ENCODE assay signal across 27 mouse cellular contexts in the genomic region with DNA sequence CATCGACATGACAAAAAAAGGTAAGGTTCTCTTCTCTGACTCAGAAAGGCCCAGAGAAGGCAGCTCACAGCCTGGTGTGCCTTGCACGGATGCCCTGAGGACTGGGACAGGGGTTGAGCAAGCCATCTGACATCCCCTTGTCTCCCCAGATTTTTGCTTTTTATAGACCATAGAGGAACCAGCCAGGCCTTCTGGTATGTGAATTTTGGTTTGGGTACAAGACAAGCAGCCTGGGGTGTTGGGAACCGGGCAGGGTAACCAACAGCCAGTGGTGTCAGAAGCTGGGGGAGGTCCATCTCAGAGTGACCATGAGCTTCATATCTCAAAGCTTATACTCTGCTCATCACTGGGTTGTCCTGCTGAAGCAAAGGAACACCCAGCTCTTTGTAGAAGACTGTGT. TPM values are rescaled to one million over a fixed set of nuclear protein-coding genes. Genes with fewer than 3 reads are reported as not detected.
DNase-seq lines count a peak whose midpoint lies in the region; TF ChIP-seq lines count a peak whose summit lies in the region.
"Had no signal": no experiment of that assay in that cellular context is flagged by ENCODE, and none has a peak within 500 bp of the region (broad histone marks: within the 10 kb centered on the region; RNA-seq: fewer than 3 reads in every experiment).

No protein-coding gene starts in this region.

- H3K4me1 ChIP-seq in heart, adult 2 months (ENCODE audit: control insufficient read depth, insufficient read depth, low read length), result no peaks in the 10 kb centered on the region; the same call in 1 of the 2 replicates

- no peaks in the 10 kb centered on the region for H3K36me3 ChIP-seq in heart, adult 2 months (ENCODE audit: control insufficient read depth, insufficient read depth, low read length)
- H3K36me3 ChIP-seq: G1E had no signal

- H3K4me3 ChIP-seq in heart, adult 2 months, result no peak overlapping the region

- no peak for TF ChIP-seq EP300 in heart, adult 2 months (IDR thresholded peaks at IDR 0.05; ENCODE audit: insufficient read depth, low read depth, low read length)

- no peak for TF ChIP-seq CTCF in heart, adult 2 months (IDR thresholded peaks at IDR 0.05)

- DNase-seq in heart, adult 11 months, result peak; percentile 70
- no peak for DNase-seq in heart, adult 2 months
- peak; percentile 29 for DNase-seq in testis, postnatal 10 days (ENCODE audit: low spot score)
- DNase-seq in testis, postnatal 14 days (ENCODE audit: low spot score), result no peak
- DNase-seq in urinary bladder, adult 2 months (ENCODE audit: low spot score), result peak; percentile 9
- no peak for DNase-seq in urinary bladder, postnatal 14 days (ENCODE audit: low spot score)
- DNase-seq: adrenal gland, adult 2 months; adrenal gland, adult 8-10 months; adrenal gland, postnatal 10 days; adrenal gland, postnatal 14 days; adrenal gland, postnatal 25 days; adrenal gland, postnatal 36 days; B cell, adult 2 months; cerebellum, adult 11 months; cerebellum, adult 11-12 months; cerebellum, adult 18-20 months had no signal

- WGBS in heart, adult 2 months, result 78% methylated on average over 3 of the region's 3 CpGs

- H3K27me3 ChIP-seq in heart, adult 2 months (ENCODE audit: control insufficient read depth, insufficient read depth, low read length), result no peaks in the 10 kb centered on the region
- H3K27me3 ChIP-seq: Patski had no signal

- H3K79me2 ChIP-seq in heart, adult 2 months (replicated peaks; ENCODE audit: control insufficient read depth, insufficient read depth, low read length), result no peaks in the 10 kb centered on the region

- intact Hi-C loops in heart, adult 2 months (cut with DNase I), result no loop called here

- H3K27ac ChIP-seq in heart, adult 2 months, result no peak overlapping the region

- no peak for TF ChIP-seq POLR2A in heart, adult 2 months (IDR thresholded peaks at IDR 0.05; ENCODE audit: insufficient read depth, low read depth, low read length)

- no peak overlapping the region for H3K9ac ChIP-seq in heart, adult 2 months (ENCODE audit: low read depth, low read length)

RNA-seq across cellular contexts. Expression of a gene that starts 1.8 kb away (rescaled TPM):
- not detected for total RNA-seq in heart, adult 2 months (2021)
- not detected in 2 replicates for polyA plus RNA-seq in heart, adult 2 months (2012; rRNA removed)
- not detected in 2 replicates for polyA plus RNA-seq in urinary bladder, adult 2 months (2012; rRNA removed)
- total RNA-seq: adrenal gland, adult 18-20 months; adrenal gland, adult 2 months; adrenal gland, adult 8-10 months; adrenal gland, postnatal 10 days; adrenal gland, postnatal 14 days; adrenal gland, postnatal 25 days; adrenal gland, postnatal 36 days; adrenal gland, postnatal 4 days; CH12.LX; ES-E14; G1E; MEL had no signal
- polyA plus RNA-seq: activated CD4-positive, CD25-positive, alpha-beta regulatory T cell, adult 4 months; adrenal gland, adult 2 months; brain, embryonic 14.5 days; C2C12; CD4-positive, CD25-positive, alpha-beta regulatory T cell, adult 4 months; G1E; Patski had no signal

RNA-seq across cellular contexts. Expression of a gene that starts 9.1 kb away (rescaled TPM):
- not detected for total RNA-seq in heart, adult 2 months (2021)
- not detected in 2 replicates for polyA plus RNA-seq in heart, adult 2 months (2012; rRNA removed)
- not detected in 2 replicates for polyA plus RNA-seq in urinary bladder, adult 2 months (2012; rRNA removed)
- total RNA-seq: adrenal gland, adult 18-20 months; adrenal gland, adult 2 months; adrenal gland, adult 8-10 months; adrenal gland, postnatal 10 days; adrenal gland, postnatal 14 days; adrenal gland, postnatal 25 days; adrenal gland, postnatal 36 days; adrenal gland, postnatal 4 days; CH12.LX; ES-E14; G1E; MEL had no signal
- polyA plus RNA-seq: activated CD4-positive, CD25-positive, alpha-beta regulatory T cell, adult 4 months; adrenal gland, adult 2 months; brain, embryonic 14.5 days; C2C12; CD4-positive, CD25-positive, alpha-beta regulatory T cell, adult 4 months; G1E; Patski had no signal

RNA-seq across cellular contexts. Expression of a gene that starts 22.3 kb away (rescaled TPM):
- total RNA-seq in heart, adult 2 months (2021), result not detected
- polyA plus RNA-seq in heart, adult 2 months (2012; rRNA removed), result not detected in 2 replicates
- polyA plus RNA-seq in urinary bladder, adult 2 months (2012; rRNA removed), result 0.04 TPM in 1 of 2 replicates, not detected in the other
- total RNA-seq: adrenal gland, adult 18-20 months; adrenal gland, adult 2 months; adrenal gland, adult 8-10 months; adrenal gland, postnatal 10 days; adrenal gland, postnatal 14 days; adrenal gland, postnatal 25 days; adrenal gland, postnatal 36 days; adrenal gland, postnatal 4 days; CH12.LX; G1E; MEL had no signal
- polyA plus RNA-seq: adrenal gland, adult 2 months; brain, embryonic 14.5 days; C2C12; G1E; Patski had no signal

RNA-seq across cellular contexts. Expression of a gene that starts 38.8 kb away (rescaled TPM):
- total RNA-seq in heart, adult 2 months (2021), result under 1 TPM; 0.55 to 0.66 TPM
- polyA plus RNA-seq in heart, adult 2 months (2012; rRNA removed), result 0.92 and 0.97 TPM in 2 replicates
- polyA plus RNA-seq in urinary bladder, adult 2 months (2012; rRNA removed), result 6.7 and 7.4 TPM in 2 replicates
- total RNA-seq: MEL had no signal
- polyA plus RNA-seq: C2C12, G1E had no signal

RNA-seq across cellular contexts. Expression of a gene that starts 42.7 kb away (rescaled TPM):
- not detected for total RNA-seq in heart, adult 2 months (2021)
- polyA plus RNA-seq in heart, adult 2 months (2012; rRNA removed), result not detected in 2 replicates
- not detected in 2 replicates for polyA plus RNA-seq in urinary bladder, adult 2 months (2012; rRNA removed)
- total RNA-seq: adrenal gland, adult 18-20 months; adrenal gland, adult 2 months; adrenal gland, adult 8-10 months; adrenal gland, postnatal 10 days; adrenal gland, postnatal 14 days; adrenal gland, postnatal 25 days; adrenal gland, postnatal 36 days; adrenal gland, postnatal 4 days; CH12.LX; ES-E14; G1E; MEL had no signal
- polyA plus RNA-seq: activated CD4-positive, CD25-positive, alpha-beta regulatory T cell, adult 4 months; adrenal gland, adult 2 months; brain, embryonic 14.5 days; C2C12; CD4-positive, CD25-positive, alpha-beta regulatory T cell, adult 4 months; G1E; Patski had no signal

Comparison
In these comparisons a context has a peak if more than half of its experiments do, and no peak if none do; other contexts are left out.
1. DNase-seq: peak in heart, adult 11 months (single experiment), testis, postnatal 10 days (single experiment) and urinary bladder, adult 2 months (single experiment); none in heart, adult 2 months (0 of 2), testis, postnatal 14 days (single experiment) and urinary bladder, postnatal 14 days (single experiment).